ENCODE assay signal across 29 mouse cellular contexts in the genomic region with DNA sequence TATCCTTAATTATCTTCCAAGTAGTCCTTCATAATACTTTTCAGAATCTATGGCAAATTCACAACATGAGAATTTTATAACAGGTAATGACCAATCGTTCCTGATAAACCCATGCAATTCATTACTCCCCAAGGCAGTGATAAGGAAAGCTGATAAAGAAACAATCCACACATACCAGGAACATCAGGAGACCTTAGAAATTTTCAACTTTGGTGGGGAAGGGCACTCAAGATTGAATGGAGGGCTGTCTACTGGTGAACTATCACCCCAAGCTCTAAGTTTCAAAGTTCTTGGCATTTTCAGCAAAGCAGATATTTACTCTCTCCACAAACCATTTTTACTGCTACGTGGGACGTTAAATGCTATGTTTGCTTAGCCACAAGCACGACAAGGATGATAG.
"Had no signal": no experiment of that assay in that cellular context is flagged by ENCODE, and none has a peak within 500 bp of the region (broad histone marks: within the 10 kb centered on the region; RNA-seq: fewer than 3 reads in every experiment).

No protein-coding gene starts in this region.

- H3K4me1 ChIP-seq: embryonic facial prominence, embryonic 10.5 days; embryonic facial prominence, embryonic 12.5 days; embryonic facial prominence, embryonic 13.5 days; embryonic facial prominence, embryonic 15.5 days; forebrain, embryonic 10.5 days; forebrain, embryonic 12.5 days; forebrain, embryonic 13.5 days; forebrain, embryonic 15.5 days had no signal

- ATAC-seq: forebrain, embryonic 13.5 days; forebrain, embryonic 14.5 days; forebrain, embryonic 15.5 days; forebrain, embryonic 16.5 days; forebrain, postnatal 0 days had no signal

- H3K9me3 ChIP-seq: embryonic facial prominence, embryonic 12.5 days; forebrain, embryonic 15.5 days had no signal

- H3K27me3 ChIP-seq: embryonic facial prominence, embryonic 12.5 days; embryonic facial prominence, embryonic 13.5 days; embryonic facial prominence, embryonic 15.5 days; forebrain, embryonic 12.5 days; forebrain, embryonic 13.5 days; forebrain, embryonic 15.5 days had no signal

- DNase-seq: cerebellum, adult 2 months; cerebellum, adult 8-10 months; cerebellum, adult 9-10 months; cerebellum, adult 9-11 months; cerebellum, postnatal 10 days; cerebellum, postnatal 14 days; cerebellum, postnatal 25 days; cerebellum, postnatal 36 days; embryo, embryonic 11 days; forebrain, postnatal 0 days; gastrocnemius, adult 2 months; gastrocnemius, postnatal 10 days; gastrocnemius, postnatal 14 days; gastrocnemius, postnatal 25 days; gastrocnemius, postnatal 36 days; heart, adult 11 months; heart, adult 18-20 months; heart, adult 2 months had no signal

- H3K36me3 ChIP-seq: embryonic facial prominence, embryonic 10.5 days; embryonic facial prominence, embryonic 12.5 days; embryonic facial prominence, embryonic 13.5 days; embryonic facial prominence, embryonic 15.5 days; forebrain, embryonic 10.5 days; forebrain, embryonic 12.5 days; forebrain, embryonic 15.5 days had no signal

- H3K27ac ChIP-seq: embryonic facial prominence, embryonic 10.5 days; embryonic facial prominence, embryonic 12.5 days; embryonic facial prominence, embryonic 13.5 days; embryonic facial prominence, embryonic 15.5 days; forebrain, embryonic 10.5 days; forebrain, embryonic 12.5 days; forebrain, embryonic 13.5 days; forebrain, embryonic 15.5 days; gastrocnemius, adult 2 months; heart, adult 2 months had no signal

- H3K4me2 ChIP-seq: embryonic facial prominence, embryonic 12.5 days; embryonic facial prominence, embryonic 13.5 days; embryonic facial prominence, embryonic 15.5 days; forebrain, embryonic 12.5 days; forebrain, embryonic 13.5 days; forebrain, embryonic 15.5 days had no signal

- H3K4me3 ChIP-seq: embryonic facial prominence, embryonic 10.5 days; embryonic facial prominence, embryonic 12.5 days; embryonic facial prominence, embryonic 13.5 days; embryonic facial prominence, embryonic 15.5 days; erythroblast, embryonic 14.5 days; forebrain, embryonic 10.5 days; forebrain, embryonic 12.5 days; forebrain, embryonic 13.5 days; forebrain, embryonic 15.5 days; gastrocnemius, adult 2 months; heart, adult 2 months had no signal

- H3K9ac ChIP-seq: embryonic facial prominence, embryonic 12.5 days; embryonic facial prominence, embryonic 13.5 days; embryonic facial prominence, embryonic 15.5 days; forebrain, embryonic 12.5 days; forebrain, embryonic 13.5 days; forebrain, embryonic 15.5 days; forebrain, postnatal 0 days had no signal
